8 mouse cellular contexts compared by ENCODE assay signal in the genomic region with DNA sequence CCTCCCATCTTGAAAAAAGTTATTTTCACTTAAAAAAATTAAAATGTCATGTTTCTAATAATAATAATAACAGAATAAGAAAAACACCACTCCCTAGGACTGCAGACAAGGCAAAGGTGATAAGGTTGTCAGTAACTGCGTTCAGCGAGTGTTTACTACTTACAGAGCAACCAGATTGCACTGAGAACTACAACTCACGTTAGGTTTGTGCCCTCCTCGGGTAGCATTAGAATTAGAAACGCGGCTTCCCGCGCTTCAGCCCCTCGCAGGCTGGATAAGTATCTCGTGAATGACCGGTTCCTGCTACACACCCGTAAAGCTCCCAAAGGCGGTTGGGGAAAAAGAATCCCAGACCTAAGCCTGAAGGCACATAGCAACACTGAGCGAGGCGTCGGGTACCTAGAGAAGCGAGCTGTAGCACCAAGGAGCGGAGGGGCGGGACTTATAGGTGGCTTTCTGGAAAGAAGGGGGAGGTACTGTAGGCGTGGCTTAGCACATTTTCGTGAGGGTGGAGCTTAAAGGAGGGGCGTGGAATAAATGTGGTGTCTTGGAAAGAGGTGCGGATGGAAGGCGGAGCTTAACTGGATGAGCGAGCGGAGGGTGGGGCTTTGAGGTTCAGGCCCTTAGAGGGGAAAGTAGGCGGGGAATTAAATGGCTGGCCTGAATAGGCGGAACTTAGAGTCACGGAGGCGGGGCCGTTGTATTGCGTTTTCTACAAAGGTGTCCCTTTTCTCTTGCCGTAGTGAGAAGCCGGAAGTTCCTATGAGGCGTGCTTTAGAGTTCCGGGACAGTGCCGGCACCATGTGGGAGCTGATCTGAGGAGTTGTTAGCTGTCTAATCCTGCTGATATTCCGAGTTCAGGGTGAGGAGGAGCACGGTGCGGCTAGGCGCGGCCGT. TPM values are rescaled to one million over a fixed set of nuclear protein-coding genes. Genes with fewer than 3 reads are reported as not detected.
A peak's percentile ranks its signal among the peaks of the same experiment; 100 is the strongest.
DNase-seq lines count a peak whose midpoint lies in the region; ATAC-seq lines count a peak whose summit lies in the region.

A gene (plus strand): TSS at position 419 of the 897 bp plus-strand sequence.

- no peaks in the 10 kb centered on the region for H3K36me3 ChIP-seq in hindbrain, embryonic 11.5 days (ENCODE audit: control insufficient read depth, insufficient read depth, low read length)

- peak within 1 kb of the TSS; percentile 53 for H3K9ac ChIP-seq in hindbrain, embryonic 11.5 days (ENCODE audit: low read depth, low read length)

- peak; percentile 97 for DNase-seq in Muller cell, postnatal 12 days (ENCODE audit: inconsistent ontology term)
- DNase-seq in cerebellum, adult 9-11 months = peak; percentile 96
- peak; percentile 94 to 98 for DNase-seq in frontal cortex, adult 2 months (ENCODE audit: extremely low spot score in 1 of 2, low spot score in 1 of 2)
- DNase-seq in hindbrain, embryonic 11.5 days (ENCODE audit: low spot score) = peak; percentile 98
- DNase-seq in layer of hippocampus, postnatal 10 days (ENCODE audit: low spot score in 2 of 2) = peak; percentile 87 to 89
- peak; percentile 98 for DNase-seq in lung, postnatal 10 days
- DNase-seq in ovary, postnatal 36 days (ENCODE audit: low spot score) = peak; percentile 89
- peak; percentile 95 for DNase-seq in thymus, postnatal 25 days

- H3K9me3 ChIP-seq in hindbrain, embryonic 11.5 days (ENCODE audit: control insufficient read depth, low read length) = no peaks in the 10 kb centered on the region

- H3K4me3 ChIP-seq in hindbrain, embryonic 11.5 days (ENCODE audit: low read depth, low read length) = peak within 1 kb of the TSS; percentile 85

- peaks cover 2% of the 10 kb centered on the region; the same call in 1 of the 2 replicates for H3K4me1 ChIP-seq in hindbrain, embryonic 11.5 days (replicated peaks; ENCODE audit: control insufficient read depth, insufficient read depth, low read length)

- no peaks in the 10 kb centered on the region for H3K27me3 ChIP-seq in hindbrain, embryonic 11.5 days (ENCODE audit: control insufficient read depth, insufficient read depth, low read length)

- under 1% methylated on average over 43 of the region's 43 CpGs for WGBS in hindbrain, embryonic 11.5 days

- no peak within 1 kb of the TSS for H3K27ac ChIP-seq in hindbrain, embryonic 11.5 days (ENCODE audit: low read depth, low read length)

- H3K4me2 ChIP-seq in hindbrain, embryonic 11.5 days (replicated peaks; ENCODE audit: low read depth, low read length) = peak within 1 kb of the TSS; percentile 88

- ATAC-seq in hindbrain, embryonic 11.5 days (ENCODE audit: low FRiP score) = peak; percentile 98

RNA-seq across cellular contexts. Expression of the gene that starts here (rescaled TPM):
- 21.7 and 24.8 TPM in 2 replicates for polyA plus RNA-seq in frontal cortex, adult 2 months (2012; rRNA removed)
- polyA plus RNA-seq in hindbrain, embryonic 11.5 days (2014; fragmentation: Nextera tagmentation; extraction: Ambion mirVana) = 36.2 and 37.2 TPM in 2 replicates
- 10 to 100 TPM; 23.4 to 37.0 TPM for total RNA-seq in layer of hippocampus, postnatal 10 days (2021)
